ENCODE assay signal across 16 mouse cellular contexts in the genomic region with DNA sequence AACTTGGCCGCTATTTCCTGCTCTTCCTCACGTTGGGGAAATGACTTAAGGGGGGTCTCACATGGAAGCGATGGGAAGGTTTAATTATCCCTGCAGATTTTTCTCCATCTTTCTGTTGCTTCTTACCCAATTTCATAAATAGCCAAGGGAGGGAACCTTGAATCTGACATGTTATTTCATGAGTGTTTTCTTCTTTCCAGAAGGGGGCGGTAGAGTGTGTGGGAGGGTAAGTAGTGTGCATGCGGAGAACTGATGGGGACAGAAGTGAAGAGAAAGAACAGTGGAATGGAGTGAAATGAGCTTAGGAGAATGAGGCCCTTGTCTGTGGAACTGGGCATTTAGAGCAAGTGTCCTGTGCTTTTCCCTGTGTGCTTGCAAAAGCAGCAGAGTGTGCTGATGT. TPM values are rescaled to one million over a fixed set of nuclear protein-coding genes. Genes with fewer than 3 reads are reported as not detected.
A peak's percentile ranks its signal among the peaks of the same experiment; 100 is the strongest.
DNase-seq lines count a peak whose midpoint lies in the region; ATAC-seq and TF ChIP-seq lines count a peak whose summit lies in the region.
"Had no signal": no experiment of that assay in that cellular context is flagged by ENCODE, and none has a peak within 500 bp of the region (broad histone marks: within the 10 kb centered on the region; RNA-seq: fewer than 3 reads in every experiment).

No protein-coding gene starts in this region.

- TF ChIP-seq CTCF in layer of hippocampus, adult 2 months (conservative IDR thresholded peaks at IDR 0.05) = peak; percentile 59

- H3K4me1 ChIP-seq in embryonic facial prominence, embryonic 11.5 days (ENCODE audit: control insufficient read depth, insufficient read depth, low read length) = no peaks in the 10 kb centered on the region
- H3K4me1 ChIP-seq in embryonic facial prominence, embryonic 10.5 days = no peaks in the 10 kb centered on the region
- H3K4me1 ChIP-seq: embryonic facial prominence, embryonic 15.5 days; limb, embryonic 13.5 days had no signal

- H3K27ac ChIP-seq in embryonic facial prominence, embryonic 11.5 days (replicated peaks; ENCODE audit: low read depth, low read length) = no peak overlapping the region
- H3K27ac ChIP-seq in embryonic facial prominence, embryonic 10.5 days (replicated peaks) = no peak overlapping the region
- no peak overlapping the region for H3K27ac ChIP-seq in layer of hippocampus, adult 2 months
- H3K27ac ChIP-seq: embryonic facial prominence, embryonic 15.5 days; limb, embryonic 13.5 days had no signal

- H3K9me3 ChIP-seq in embryonic facial prominence, embryonic 11.5 days (replicated peaks; ENCODE audit: control insufficient read depth, low read length) = no peaks in the 10 kb centered on the region
- H3K9me3 ChIP-seq in embryonic facial prominence, embryonic 10.5 days = peaks cover 2% of the 10 kb centered on the region; the same call in 1 of the 2 replicates
- H3K9me3 ChIP-seq: embryonic facial prominence, embryonic 15.5 days; limb, embryonic 13.5 days had no signal

- H3K36me3 ChIP-seq in embryonic facial prominence, embryonic 11.5 days (replicated peaks; ENCODE audit: control insufficient read depth, insufficient read depth, low read depth, low read length) = no peaks in the 10 kb centered on the region; the same call in 1 of the 2 replicates
- peaks cover 71% of the 10 kb centered on the region for H3K36me3 ChIP-seq in embryonic facial prominence, embryonic 10.5 days (replicated peaks)

- H3K4me3 ChIP-seq in embryonic facial prominence, embryonic 11.5 days (ENCODE audit: low read depth, low read length) = no peak overlapping the region
- H3K4me3 ChIP-seq in embryonic facial prominence, embryonic 10.5 days = no peak overlapping the region
- no peak overlapping the region for H3K4me3 ChIP-seq in layer of hippocampus, adult 2 months
- H3K4me3 ChIP-seq: embryonic facial prominence, embryonic 15.5 days; limb, embryonic 13.5 days had no signal

- H3K9ac ChIP-seq in embryonic facial prominence, embryonic 11.5 days (replicated peaks; ENCODE audit: low read length) = no peak overlapping the region
- H3K9ac ChIP-seq: embryonic facial prominence, embryonic 15.5 days; limb, embryonic 13.5 days had no signal

- DNase-seq in embryonic facial prominence, embryonic 11.5 days (ENCODE audit: low spot score) = peak; percentile 4
- no peak for DNase-seq in embryonic facial prominence, embryonic 10.5 days (ENCODE audit: low spot score)
- DNase-seq in layer of hippocampus, adult 2 months (ENCODE audit: low spot score in 2 of 2) = no peak
- DNase-seq in layer of hippocampus, adult 18-20 months (ENCODE audit: low spot score in 2 of 2) = no peak
- DNase-seq in 416B (ENCODE audit: low read depth) = peak; percentile 54
- DNase-seq in brain, adult 2 months (ENCODE audit: low read depth, low spot score) = peak; percentile 19
- DNase-seq in left cerebral cortex, postnatal 4 days = no peak
- DNase-seq in urinary bladder, postnatal 25 days (ENCODE audit: low spot score) = no peak
- DNase-seq: cerebellum, adult 8-10 months; heart, postnatal 4 days; kidney, adult 11 months; lung, postnatal 10 days; right cerebral cortex, postnatal 14 days had no signal

- 69% methylated on average over 5 of the region's 5 CpGs for WGBS in embryonic facial prominence, embryonic 11.5 days
- 70% methylated on average over 5 of the region's 5 CpGs for WGBS in embryonic facial prominence, embryonic 10.5 days

- H3K27me3 ChIP-seq in embryonic facial prominence, embryonic 11.5 days (ENCODE audit: control insufficient read depth, insufficient read depth, low read length) = no peaks in the 10 kb centered on the region
- no peaks in the 10 kb centered on the region for H3K27me3 ChIP-seq in embryonic facial prominence, embryonic 10.5 days (replicated peaks; ENCODE audit: low read depth, poor library complexity, severe bottlenecking)
- H3K27me3 ChIP-seq: embryonic facial prominence, embryonic 15.5 days; limb, embryonic 13.5 days had no signal

- no peak for ATAC-seq in embryonic facial prominence, embryonic 11.5 days (replicated peaks; ENCODE audit: insufficient number of reproducible peaks, low FRiP score, low TSS enrichment, low read depth)
- ATAC-seq: midbrain, embryonic 16.5 days had no signal

- no peak overlapping the region for H3K4me2 ChIP-seq in embryonic facial prominence, embryonic 11.5 days (ENCODE audit: low read depth, low read length)
- H3K4me2 ChIP-seq: embryonic facial prominence, embryonic 15.5 days; limb, embryonic 13.5 days had no signal

- intact Hi-C loops in left cerebral cortex, postnatal 4 days (cut with DNase I) = no loop called here

RNA-seq across cellular contexts. Expression of gene Dek, which starts 27.2 kb away (rescaled TPM):
- 314 and 345 TPM in 2 replicates for polyA plus RNA-seq in embryonic facial prominence, embryonic 11.5 days (2014; fragmentation: Nextera tagmentation; extraction: Ambion mirVana)
- 340 and 346 TPM in 2 replicates for polyA plus RNA-seq in embryonic facial prominence, embryonic 10.5 days (2016; fragmentation: Nextera tagmentation; extraction: Ambion mirVana)
- 10 to 100 TPM; 48.3 to 50.0 TPM for total RNA-seq in layer of hippocampus, adult 2 months (2021)
- total RNA-seq in layer of hippocampus, adult 18-20 months (2021) = 10 to 100 TPM; 45.1 to 45.8 TPM
- total RNA-seq in left cerebral cortex, postnatal 4 days (2021) = 10 to 100 TPM; 60.4 to 65.4 TPM

RNA-seq across cellular contexts. Expression of gene Tpmt, which starts 34.3 kb away (rescaled TPM):
- 32.2 and 38.2 TPM in 2 replicates for polyA plus RNA-seq in embryonic facial prominence, embryonic 11.5 days (2014; fragmentation: Nextera tagmentation; extraction: Ambion mirVana)
- polyA plus RNA-seq in embryonic facial prominence, embryonic 10.5 days (2016; fragmentation: Nextera tagmentation; extraction: Ambion mirVana) = 30.0 and 32.3 TPM in 2 replicates
- total RNA-seq in layer of hippocampus, adult 2 months (2021) = 10 to 100 TPM; 10.5 to 12.4 TPM
- total RNA-seq in layer of hippocampus, adult 18-20 months (2021) = 10 to 100 TPM; 11.7 to 12.3 TPM
- total RNA-seq in left cerebral cortex, postnatal 4 days (2021) = 10 to 100 TPM; 11.8 to 14.8 TPM

RNA-seq across cellular contexts. Expression of gene Kdm1b, which starts 35.5 kb away (rescaled TPM):
- 12.3 and 13.5 TPM in 2 replicates for polyA plus RNA-seq in embryonic facial prominence, embryonic 11.5 days (2014; fragmentation: Nextera tagmentation; extraction: Ambion mirVana)
- polyA plus RNA-seq in embryonic facial prominence, embryonic 10.5 days (2016; fragmentation: Nextera tagmentation; extraction: Ambion mirVana) = 14.2 and 14.5 TPM in 2 replicates
- total RNA-seq in layer of hippocampus, adult 2 months (2021) = 1 to 10 TPM; 7.5 to 9.8 TPM
- 10 to 100 TPM in 1 of 2 experiments, 1 to 10 TPM in 1; 8.0 to 11.7 TPM for total RNA-seq in layer of hippocampus, adult 18-20 months (2021)
- 10 to 100 TPM; 23.8 to 34.7 TPM for total RNA-seq in left cerebral cortex, postnatal 4 days (2021)

RNA-seq across cellular contexts. Expression of gene Rnf144b, which starts 43.7 kb away (rescaled TPM):
- polyA plus RNA-seq in embryonic facial prominence, embryonic 11.5 days (2014; fragmentation: Nextera tagmentation; extraction: Ambion mirVana) = 1.5 and 1.7 TPM in 2 replicates
- polyA plus RNA-seq in embryonic facial prominence, embryonic 10.5 days (2016; fragmentation: Nextera tagmentation; extraction: Ambion mirVana) = 0.79 and 0.90 TPM in 2 replicates
- total RNA-seq in layer of hippocampus, adult 2 months (2021) = 10 to 100 TPM; 11.4 to 11.6 TPM
- total RNA-seq in layer of hippocampus, adult 18-20 months (2021) = 10 to 100 TPM; 12.9 to 13.6 TPM
- total RNA-seq in left cerebral cortex, postnatal 4 days (2021) = 1 to 10 TPM; 6.3 to 6.5 TPM

Comparison
In these comparisons a context has a peak if more than half of its experiments do, and no peak if none do; other contexts are left out.
1. DNase-seq: peak in embryonic facial prominence, embryonic 11.5 days (single experiment), 416B (single experiment) and brain, adult 2 months (single experiment); none in embryonic facial prominence, embryonic 10.5 days (single experiment), layer of hippocampus, adult 2 months (0 of 2), layer of hippocampus, adult 18-20 months (0 of 2), left cerebral cortex, postnatal 4 days (single experiment) and urinary bladder, postnatal 25 days (single experiment).